Mouse (Mus musculus): ENCODE measurements at regions not wholly inside any gene's neighbourhood (a gene's known extent, or its start where the extent isn't known, plus 50 kb on each side); places are given as distances from the start of the nearest gene placed in this dataset.

DNA sequence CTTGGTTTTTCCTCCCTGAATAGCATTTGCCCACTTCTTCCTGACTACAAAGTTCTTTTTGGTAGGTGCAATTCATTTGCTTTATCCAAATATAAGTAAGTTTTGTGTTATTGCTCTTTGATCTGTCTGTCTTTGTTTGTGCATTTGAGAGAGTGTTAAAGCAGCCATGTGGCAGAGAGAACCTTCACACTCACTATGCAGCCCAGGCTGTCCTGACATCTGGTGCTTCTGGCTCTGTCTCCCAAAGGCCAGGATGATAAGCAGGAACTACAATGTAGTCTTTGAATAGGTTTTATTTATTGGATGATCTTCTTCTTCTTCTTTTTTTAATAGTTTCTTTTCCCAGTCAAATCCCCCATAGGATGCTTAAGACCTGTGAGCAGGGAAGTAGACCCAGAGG is 726.7 kb downstream of the Gm10283 start:
- H3K9me3 ChIP-seq (ENCODE audit: low read length) = no peaks in the 10 kb centered on the region
- no peak for TF ChIP-seq EP300 (IDR thresholded peaks at IDR 0.05; ENCODE audit: low read depth)
- TF ChIP-seq CTCF (IDR thresholded peaks at IDR 0.05; ENCODE audit: low read depth) = no peak
- H3K27me3 ChIP-seq (ENCODE audit: insufficient read depth, low read length) = no peaks in the 10 kb centered on the region
- H3K36me3 ChIP-seq (replicated peaks; ENCODE audit: insufficient read depth, low read length) = no peaks in the 10 kb centered on the region
- no peak overlapping the region for H3K4me2 ChIP-seq (ENCODE audit: low read depth, low read length)
- H3K27ac ChIP-seq (ENCODE audit: low read depth) = no peak overlapping the region
- no peaks in the 10 kb centered on the region for H3K4me1 ChIP-seq (ENCODE audit: insufficient read depth)
- no peak overlapping the region for H3K9ac ChIP-seq (replicated peaks)
- H3K4me3 ChIP-seq (ENCODE audit: low read depth, low read length) = no peak overlapping the region
- no peak for DNase-seq
- ATAC-seq = no peak

- H3K9me3 ChIP-seq (ENCODE audit: low read length) = no peaks in the 10 kb centered on the region
- no peaks in the 10 kb centered on the region for H3K4me1 ChIP-seq (ENCODE audit: insufficient read depth)
- no peak overlapping the region for H3K4me2 ChIP-seq (ENCODE audit: low read depth, low read length)
- DNase-seq = peak; percentile 26
- H3K4me3 ChIP-seq (ENCODE audit: low read depth, low read length) = no peak overlapping the region
- H3K36me3 ChIP-seq (replicated peaks; ENCODE audit: insufficient read depth, low read length) = no peaks in the 10 kb centered on the region
- no peaks in the 10 kb centered on the region for H3K27me3 ChIP-seq (ENCODE audit: insufficient read depth, low read length)
- no peak for TF ChIP-seq CTCF (IDR thresholded peaks at IDR 0.05; ENCODE audit: low read depth)
- peak; percentile 45; the same call in 1 of the 2 replicates for TF ChIP-seq EP300 (IDR thresholded peaks at IDR 0.05; ENCODE audit: low read depth)
- no peak overlapping the region for H3K9ac ChIP-seq (replicated peaks)
- WGBS (ENCODE audit: insufficient replicate concordance) = 48% methylated on average over 3 of the region's 3 CpGs
- no peak overlapping the region for H3K27ac ChIP-seq (ENCODE audit: low read depth)
- ATAC-seq = peak; percentile 99
Measured at GRCm38 (mm10) chr8:59768146-59768545, 734.9 kb downstream of the Gm10283 start.

Data from liver, postnatal 0 days (tissue).